Mouse (Mus musculus) cerebellum, adult (tissue): ENCODE measurements around the gene 2610528A11Rik.
"Not testable (repeated sequence)": the region's sequence is repeated elsewhere in the genome, so short reads cannot be mapped to it uniquely, and the experiment has no call there.

Source experiments
- ATAC-seq: cut with Nextera tagmentation; 2 replicates; pipeline ENCODE4 v1.9.2; 2017; ENCODE audit warnings: mild to moderate bottlenecking, moderate library complexity, mixed read lengths; ENCODE audit not compliant: insufficient number of reproducible peaks, low FRiP score, low TSS enrichment

Gene 2610528A11Rik

DNA sequence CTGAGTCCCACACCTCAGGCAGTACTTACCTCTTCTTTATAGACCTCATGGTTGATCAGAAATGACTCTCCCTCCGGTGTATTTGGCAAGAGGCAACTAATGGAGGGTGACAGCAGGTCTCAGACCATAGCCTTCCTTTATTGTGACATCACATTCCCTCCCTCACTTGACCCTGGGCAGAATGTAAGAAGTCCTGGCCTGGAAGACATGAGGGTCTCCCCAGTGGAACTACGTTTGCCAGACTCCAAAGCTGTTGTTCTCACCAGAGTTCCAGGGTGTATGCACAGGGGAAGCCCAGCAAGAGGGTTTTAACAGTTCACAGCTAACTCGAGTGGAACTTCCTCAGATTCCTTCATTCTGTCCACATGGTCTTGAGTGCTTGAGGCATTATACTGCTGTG, at the start of gene 2610528A11Rik:
2610528A11Rik (minus strand) TSS at position 101 of the 400 bp plus-strand sequence.
- no peak for ATAC-seq

DNA sequence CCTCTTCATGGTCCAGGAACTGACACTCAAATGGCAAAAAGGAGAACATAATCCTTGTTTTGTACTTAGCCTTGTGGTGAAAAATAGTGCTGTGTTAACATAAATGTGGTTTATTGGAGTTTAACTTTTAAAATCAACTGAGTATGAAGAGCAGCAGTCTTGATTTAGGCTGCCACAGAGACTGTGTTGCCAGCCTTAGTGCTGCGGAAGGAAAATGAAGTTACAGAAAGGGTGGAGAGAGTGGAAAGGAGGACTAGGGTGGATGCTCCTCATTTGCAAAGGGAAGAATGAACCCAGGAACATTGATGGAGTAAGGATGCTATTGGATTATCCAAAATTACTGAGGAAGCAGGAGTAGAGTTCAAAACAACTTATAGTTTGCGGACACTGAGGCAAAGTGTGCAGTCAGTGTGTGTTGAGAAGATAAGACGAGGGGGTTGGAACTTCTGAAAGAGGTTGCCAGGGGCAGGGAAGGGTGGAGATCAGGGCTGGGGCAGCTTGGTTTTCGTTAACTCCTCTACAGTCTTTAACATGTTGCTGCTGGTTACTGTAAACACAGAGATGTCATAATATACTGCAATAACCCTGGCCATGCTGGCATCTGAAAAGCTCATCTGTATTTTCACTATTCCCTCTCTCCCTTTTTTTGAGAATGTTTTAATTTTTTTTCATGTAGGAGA, 49.6 kb upstream of the 2610528A11Rik start:
- ATAC-seq = no peak

DNA sequence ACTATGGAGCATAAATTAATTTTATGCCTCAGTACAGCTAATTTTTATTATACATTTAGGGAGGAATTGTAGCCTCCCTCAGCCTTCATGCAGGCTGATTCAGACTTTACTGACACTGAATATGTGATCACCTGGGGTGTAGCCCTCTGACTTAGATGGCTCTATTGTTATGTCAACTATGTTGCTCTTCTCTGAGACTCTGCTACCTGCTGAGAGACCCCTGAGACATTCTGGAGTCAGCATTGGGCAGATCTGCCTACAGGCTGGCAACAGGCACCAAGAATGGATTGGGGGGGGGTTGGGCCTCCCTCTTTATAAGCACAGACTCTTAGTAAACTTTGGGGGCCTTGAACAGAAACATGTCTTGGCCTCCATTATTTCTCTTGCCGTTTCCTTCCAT, 40.6 kb upstream of the 2610528A11Rik start:
- no peak for ATAC-seq

DNA sequence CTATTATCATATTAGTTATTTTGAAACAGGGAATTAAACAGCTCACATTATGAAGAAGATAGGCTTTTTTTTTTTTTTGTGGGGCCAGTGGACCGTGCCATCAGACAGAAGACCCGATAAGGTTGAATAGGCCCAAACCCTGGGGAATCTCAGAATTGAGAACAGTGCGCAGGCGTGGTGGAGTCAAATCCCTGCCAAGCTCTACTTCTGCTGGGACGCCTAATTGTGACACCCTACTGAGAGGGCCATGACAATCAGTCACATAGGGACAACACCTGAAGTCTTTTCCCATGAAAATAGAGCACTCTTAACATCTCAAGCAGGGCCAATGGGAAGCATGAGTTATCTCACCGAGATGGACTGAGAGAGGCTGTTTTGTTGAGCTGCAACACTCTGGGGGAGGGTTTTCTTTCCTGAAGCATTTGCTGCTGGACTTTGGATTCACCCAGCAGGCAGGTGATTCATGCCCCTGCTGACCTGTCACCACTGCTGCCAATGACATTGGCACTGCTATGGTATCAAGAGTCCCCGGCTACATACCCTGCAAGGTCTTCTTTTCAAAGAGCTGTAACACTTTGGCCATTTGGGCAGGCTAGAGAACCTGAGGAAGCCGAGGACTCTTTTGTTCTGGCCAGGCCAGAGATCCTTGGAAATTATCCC, 25.4 kb upstream of the 2610528A11Rik start:
- no peak for ATAC-seq

DNA sequence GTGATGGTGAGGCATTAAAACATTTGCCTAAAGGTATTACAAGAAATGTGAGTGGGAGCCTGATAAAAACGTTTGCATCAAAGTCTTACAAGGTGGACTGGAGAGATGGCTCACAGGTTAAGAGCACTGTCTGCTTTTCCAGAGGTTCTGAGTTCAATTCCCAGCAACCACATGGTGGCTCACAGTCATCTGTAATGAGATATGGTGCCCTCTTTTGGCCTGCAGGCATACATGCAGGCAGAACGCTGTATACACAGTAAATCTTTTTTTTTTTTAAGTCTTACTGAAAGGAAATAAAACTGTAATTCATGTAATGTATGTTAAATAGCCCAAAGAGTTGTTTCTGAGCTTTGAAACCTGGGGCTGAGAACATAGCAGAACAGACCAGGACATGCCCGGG, 23.8 kb upstream of the 2610528A11Rik start:
- ATAC-seq = not testable (repeated sequence)

DNA sequence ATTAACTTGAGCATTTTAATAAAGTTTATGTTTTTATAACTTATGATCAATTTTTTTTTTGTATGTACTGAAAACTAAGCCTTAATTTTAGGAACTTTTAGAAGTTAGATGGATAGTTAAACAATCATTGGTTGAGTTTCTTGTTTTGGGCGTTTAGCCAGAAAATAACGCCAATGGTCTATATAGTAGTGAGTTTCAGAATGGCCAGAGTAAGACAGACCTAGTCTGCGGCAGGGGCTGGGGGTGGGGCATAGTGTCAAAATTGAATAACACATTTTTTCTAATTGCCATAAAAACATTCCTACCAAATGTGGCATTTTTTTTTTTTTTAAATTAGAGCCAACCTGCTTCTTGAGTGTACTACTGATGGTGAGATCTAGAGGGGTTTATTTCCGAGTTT, 22.3 kb upstream of the 2610528A11Rik start:
- no peak for ATAC-seq

DNA sequence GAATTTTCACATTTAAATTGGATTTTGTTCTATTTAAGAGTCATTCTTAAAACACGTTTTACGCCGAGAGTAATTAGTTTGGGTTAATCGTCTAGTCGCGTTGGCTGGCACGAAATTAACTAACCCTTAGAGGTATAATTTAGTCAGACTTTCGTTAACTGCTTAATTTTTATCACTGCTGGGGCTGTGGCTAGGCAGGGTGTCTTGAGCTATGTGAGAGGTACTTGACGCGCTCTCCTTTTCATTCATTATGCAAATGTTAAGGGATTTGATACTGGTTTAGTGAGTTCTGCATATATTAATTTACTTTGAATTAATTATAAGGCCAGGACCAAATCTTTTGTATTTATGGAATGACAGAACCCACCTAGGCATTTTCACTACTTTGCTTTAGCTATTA, 21.8 kb upstream of the 2610528A11Rik start:
- 0 out of 2 replicates have a peak, but pooled peaks have one; percentile 16 for ATAC-seq

DNA sequence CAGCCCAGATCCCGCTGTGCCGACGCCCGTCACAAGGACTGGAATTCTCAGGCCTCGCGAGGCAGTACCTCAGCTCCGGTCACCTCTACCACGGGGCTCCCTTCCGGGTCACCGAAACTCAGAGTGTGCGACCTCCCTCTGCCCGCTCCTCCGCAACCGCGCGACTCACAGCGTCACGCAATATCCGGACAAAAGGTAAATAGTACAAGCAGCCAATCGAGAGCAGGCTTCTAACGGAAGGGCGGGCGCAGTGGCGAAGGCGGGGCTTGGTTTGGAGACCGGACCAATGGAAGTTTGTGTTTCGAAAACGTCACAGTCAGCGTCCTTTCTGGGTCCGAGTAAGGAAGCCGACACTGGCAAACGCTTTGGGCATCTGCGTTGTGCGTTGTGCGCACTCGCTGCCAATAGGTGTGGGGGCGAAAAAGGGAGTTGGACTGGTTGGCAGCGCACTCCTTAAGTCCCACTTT, 21.3 kb upstream of the 2610528A11Rik start, which contains the start of gene Ghitm:
Ghitm (minus strand) TSS at position 146 of the 467 bp plus-strand sequence.
- ATAC-seq = peak; percentile 99

DNA sequence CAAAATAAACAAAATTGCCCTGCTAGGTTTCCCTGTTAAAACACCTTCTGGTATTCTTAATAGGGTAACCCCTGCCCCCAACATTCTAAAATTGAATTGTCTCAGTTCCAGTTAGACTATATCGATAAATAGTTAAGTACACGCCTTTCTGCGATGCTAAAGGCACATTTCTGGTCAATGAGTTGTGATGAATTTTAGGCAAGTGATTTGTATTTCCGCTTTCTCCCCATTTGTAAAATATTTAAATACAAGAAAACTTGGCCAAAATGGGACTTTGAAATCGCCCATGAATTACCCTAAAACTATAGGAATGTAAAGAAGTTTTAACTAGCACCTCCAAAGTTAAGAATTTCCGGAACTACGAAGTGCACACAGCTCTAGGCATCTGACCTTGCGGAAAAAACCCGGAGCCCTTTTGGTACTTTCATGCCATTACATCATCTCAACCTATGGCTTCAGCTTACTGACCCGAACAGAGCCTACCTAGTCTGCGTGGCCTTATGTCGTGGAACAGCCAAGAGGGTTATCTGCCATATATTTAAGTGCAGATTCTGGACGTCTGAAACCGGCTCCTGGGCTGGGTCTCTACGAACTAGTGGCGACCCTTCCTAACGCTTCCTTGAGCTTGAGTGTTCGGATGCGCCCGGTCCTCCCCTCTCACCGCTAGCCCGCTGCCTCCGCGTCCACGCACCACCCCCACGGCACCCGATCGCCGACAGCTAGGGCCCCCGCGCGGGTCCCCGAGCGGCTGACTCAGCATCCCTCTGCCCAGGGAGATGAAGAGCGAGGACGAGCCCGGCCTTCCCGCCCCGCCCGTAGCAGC, 20.7 kb upstream of the 2610528A11Rik start:
- peak; percentile 12 for ATAC-seq

DNA sequence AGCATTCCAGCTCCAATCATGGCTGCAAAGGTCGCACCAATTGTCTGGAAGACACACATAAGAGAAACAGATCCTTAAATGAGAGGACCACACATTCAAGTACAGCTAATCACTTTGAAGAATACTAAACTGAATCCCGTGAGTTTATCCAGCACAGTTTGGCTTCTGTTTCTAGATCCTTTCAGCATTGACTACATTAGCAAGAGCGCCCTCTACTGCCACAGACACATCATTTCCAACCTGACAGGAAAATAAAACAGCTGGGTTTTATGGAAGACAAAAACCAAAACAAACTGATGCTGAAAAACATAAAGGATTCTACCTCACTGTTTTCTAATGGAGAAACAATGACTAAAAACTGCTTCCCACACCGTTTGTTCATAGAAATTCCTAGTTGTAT, 13.8 kb upstream of the 2610528A11Rik start:
- no peak for ATAC-seq

DNA sequence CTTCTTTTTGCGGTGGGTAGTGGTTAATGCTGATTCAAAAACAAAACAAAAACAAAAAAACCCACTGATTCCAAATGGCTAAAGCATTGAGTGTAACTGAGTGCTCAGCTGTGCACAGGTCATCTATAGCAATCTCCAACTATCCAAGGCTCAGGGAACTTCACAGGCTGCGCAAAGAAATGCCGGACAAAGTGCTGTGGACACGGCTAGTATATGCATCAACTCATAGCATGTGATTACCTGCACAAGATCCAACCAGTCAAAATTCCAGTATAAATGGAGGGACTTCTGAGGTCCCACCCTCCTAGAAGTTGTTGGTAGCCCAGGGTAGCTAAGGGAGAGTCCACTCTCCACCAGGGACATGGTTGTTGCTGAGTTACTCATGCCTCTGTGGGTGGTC, 5.4 kb upstream of the 2610528A11Rik start:
- ATAC-seq = no peak

DNA sequence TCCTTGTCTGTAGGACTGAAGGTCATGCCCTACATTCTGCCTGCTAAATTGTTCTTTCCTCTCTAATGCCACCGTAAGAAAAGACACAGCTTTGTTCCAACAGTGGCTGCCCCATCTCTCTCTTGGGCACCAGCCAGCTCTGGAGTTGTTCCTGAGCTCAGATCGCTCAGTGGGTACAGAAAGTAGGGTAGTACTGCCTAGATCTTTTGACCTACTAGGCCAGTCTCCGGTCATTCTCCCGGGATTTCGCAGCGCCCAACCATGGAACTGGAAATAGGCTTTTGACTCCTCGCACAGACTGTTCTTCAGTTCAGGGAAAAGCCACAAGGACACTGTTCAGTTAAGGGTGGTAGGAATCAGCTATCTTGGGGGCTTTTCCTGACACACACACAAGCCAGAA, 891 bp downstream of the 2610528A11Rik start:
- ATAC-seq = no peak

DNA sequence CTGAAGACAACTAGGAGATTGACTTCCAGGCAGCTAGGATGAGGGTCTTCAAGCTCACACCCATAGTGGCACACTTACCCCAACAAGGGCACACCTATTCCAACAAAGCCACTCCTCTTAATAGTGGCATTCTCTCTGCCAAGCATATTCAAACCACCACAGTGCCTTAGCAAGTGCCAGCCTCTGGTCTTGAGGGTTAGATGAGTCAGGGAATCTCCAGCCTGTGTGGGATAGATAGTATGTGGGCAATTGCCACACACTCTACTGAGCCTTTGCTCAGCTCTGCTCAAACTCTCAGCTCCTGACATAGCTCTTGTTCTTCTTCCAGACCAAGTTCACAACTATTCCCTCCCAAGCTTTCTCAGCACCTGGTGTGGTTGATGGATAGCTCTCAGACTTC, 2.5 kb downstream of the 2610528A11Rik start:
- no peak for ATAC-seq

DNA sequence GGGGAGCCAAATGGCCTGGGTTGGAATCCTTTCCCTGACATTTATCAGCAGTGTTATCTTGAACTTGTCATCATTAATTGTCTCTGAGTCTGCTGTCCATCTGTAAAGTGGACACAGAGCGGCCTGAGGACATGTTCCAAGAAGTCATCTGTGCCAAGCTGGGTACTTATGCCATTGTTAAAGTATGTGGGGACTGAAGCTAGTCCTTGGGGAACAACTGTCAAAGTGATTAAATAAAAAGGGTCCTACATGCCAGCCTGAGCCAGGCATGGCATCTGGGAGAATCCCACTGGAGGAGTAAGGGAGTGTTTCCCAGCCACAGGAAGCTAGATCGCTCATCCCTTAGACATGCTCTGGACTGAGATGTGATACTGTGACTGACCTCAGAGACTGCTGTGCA, 3.4 kb downstream of the 2610528A11Rik start:
- ATAC-seq = no peak

DNA sequence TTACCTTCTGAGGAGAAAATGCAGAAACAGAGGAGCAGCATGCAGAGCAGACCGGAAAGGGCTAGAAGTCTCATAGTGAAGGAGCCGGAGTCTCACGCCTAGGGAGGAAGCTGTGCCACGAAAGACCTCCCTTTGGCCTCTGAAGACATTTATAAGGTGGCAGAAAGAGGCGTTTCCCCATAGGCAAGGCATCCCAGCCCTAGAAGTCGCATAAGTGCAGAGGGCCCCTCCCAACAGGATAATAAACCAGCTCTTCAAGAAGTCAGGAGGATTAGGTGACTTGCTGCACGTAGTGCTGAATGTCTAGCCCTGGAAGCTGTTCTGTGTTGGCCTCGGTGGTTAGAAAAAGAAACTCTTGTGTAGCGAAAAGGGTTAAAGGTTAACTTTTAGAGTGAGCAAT, 3.8 kb downstream of the 2610528A11Rik start:
- no peak for ATAC-seq

DNA sequence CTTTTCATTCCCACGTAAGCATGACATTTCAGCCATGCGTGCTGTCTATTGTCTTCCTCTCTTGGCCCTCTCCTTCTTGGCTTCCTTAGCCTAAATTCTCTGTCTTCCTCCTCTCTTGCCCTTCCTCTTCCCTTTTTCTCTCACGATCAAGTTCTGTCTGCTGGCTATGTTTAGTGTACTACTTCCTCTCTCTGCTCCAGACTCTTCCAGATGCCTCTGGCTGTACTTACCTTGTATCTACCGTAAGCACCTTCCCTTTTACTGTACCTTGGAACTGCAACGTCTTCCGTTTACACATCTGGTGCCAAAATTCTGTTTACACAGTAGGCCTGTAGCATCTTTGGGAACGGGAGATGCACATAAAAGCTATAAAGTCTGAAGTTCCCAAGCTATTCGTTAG, 4.4 kb downstream of the 2610528A11Rik start:
- ATAC-seq = no peak

DNA sequence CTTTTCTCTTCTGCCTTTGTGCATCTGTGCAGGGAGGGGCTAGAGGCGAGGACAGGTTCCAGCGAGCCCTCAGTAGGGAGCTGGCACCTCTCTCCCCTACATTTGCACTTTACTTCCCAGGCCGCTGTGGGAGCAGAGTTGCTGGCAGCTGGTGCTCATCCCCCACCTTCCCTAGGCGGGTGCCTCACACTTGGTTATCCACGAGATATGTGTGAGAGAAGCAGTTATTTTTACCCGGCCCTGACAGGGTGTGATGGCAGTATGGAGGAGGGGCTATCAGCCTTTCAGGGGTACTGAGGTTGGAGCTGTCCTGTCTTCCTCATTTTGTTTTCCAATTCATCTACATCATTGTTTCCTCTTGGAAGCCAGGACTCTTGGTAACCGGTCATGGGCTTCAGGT, 8.0 kb downstream of the 2610528A11Rik start:
- ATAC-seq = no peak

DNA sequence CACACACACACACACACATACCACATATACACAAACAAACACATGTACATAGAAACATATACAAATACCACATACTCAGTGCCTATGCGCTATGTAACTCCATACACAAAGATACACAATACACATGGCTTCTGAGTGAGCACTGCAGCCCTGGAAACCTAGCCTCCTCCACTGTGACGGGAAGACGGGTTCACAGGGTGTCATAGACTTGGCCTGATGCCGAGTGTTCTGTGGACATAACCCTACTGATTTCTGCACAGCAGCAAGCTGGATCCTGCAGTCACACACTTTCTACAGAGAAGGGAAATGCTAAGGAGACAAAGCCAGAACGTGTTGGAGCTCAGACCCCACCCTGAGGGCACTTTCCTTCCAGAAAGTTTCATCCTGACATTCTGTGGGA, 9.1 kb downstream of the 2610528A11Rik start:
- no peak for ATAC-seq

DNA sequence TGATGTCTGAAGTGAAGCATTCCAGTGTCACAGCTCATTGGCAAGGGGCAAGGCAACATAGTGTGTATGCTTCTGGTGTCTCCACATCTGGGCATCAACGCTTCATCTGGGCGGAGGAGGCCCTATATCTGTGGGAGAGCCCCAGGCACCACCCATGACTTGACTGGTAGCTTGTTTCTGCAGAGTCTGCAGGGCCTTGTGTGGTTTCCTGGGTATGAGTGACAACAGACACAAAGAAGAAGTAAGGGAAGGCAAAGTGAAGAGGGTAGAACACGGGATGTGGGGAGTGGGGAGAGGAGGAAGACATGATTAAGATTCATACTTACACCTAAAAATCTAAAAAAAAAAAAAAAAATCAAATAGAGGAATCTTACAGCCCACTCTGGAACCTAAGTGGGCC, 11.3 kb downstream of the 2610528A11Rik start:
- ATAC-seq = no peak

DNA sequence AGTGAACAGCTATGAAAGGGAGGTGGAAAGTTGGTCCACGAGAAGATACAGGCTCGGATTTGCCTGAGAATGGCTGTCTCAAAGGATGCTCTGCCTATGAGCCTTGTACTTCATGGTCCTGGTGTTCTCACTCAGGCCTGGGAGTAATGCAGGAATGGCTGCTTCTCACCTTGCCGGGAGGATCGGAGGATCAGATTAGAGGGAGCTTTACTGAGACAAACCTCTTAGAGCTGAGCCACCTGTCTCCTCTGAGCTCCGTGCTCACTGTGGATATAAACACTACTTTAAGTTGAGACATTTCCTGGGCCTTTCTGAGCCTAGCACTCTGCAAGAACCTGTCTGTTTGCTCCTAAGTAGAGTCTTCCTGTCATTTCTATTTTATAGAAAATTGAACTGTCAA, 12.3 kb downstream of the 2610528A11Rik start:
- no peak for ATAC-seq

DNA sequence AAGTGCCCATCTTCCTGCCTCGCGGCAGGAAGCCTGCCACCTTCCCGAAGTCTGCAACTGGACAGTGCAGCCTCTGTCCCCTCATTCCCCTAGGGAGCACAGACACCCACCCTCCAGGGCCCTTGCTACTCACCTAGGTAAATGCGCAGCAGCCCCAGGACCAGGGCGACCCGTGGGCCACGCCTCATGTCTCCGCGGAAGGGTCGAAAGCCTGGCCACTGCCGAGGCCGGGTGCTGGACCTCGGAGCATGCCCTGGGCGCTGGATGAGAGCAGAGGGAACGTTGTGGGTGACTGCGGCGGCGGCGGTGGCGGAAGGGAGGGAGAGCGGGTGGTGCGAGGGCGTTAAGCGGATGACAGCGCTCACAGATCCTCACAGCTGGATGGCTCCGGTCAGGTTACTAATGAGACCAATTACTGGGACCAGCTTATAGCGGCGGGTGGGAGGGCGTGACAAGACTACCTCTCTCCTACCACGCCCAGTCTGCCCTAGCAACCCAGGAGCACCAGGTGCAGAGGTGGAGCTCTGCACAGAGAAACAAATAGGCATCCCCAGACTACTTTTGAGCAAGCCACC, 15.8 kb downstream of the 2610528A11Rik start, which contains the start of gene Cdhr1:
Cdhr1 (minus strand) TSS at position 392 of the 575 bp plus-strand sequence.
- peak; percentile 28; the same call in 1 of the 2 replicates for ATAC-seq
